Mouse (Mus musculus) CD4-positive naive resting alpha-beta T cell, adult 76 days (primary cell): ENCODE measurements around the gene Olfr1030. TPM values are rescaled to one million over a fixed set of nuclear protein-coding genes. Genes with fewer than 3 reads are reported as not detected.

Source experiments
- total RNA-seq: library from RNA; stranded (reverse); gene quantifications from one replicate; pipeline ENCODE4 v1.2.4, GENCODE M21; 2023

Gene Olfr1030
- not detected for total RNA-seq

GRCm38 (mm10) chr2:85978976-85979375 lies at the start of gene Olfr1030:
TSS of gene Olfr1030 (plus strand) at chr2:85979276.

GRCm38 (mm10) chr2:85950137-85950536 lies 28.9 kb upstream of the Olfr1030 start, which contains the start of gene Olfr1028:
TSS of gene Olfr1028 (plus strand) at chr2:85950437.

GRCm38 (mm10) chr2:85973595-85973994 lies 5.5 kb upstream of the Olfr1030 start, which contains the start of gene Olfr1029:
TSS of gene Olfr1029 (plus strand) at chr2:85973895.

GRCm38 (mm10) chr2:85990004-85990403 lies 10.9 kb downstream of the Olfr1030 start, which contains the start of gene Olfr1031:
TSS of gene Olfr1031 (plus strand) at chr2:85990304.

GRCm38 (mm10) chr2:86005240-86005639 lies 26.2 kb downstream of the Olfr1030 start, which contains the start of gene Olfr1032:
TSS of gene Olfr1032 (plus strand) at chr2:86005540.

GRCm38 (mm10) chr2:86020406-86020805 lies 41.3 kb downstream of the Olfr1030 start, which contains the start of gene Olfr1033:
TSS of gene Olfr1033 (plus strand) at chr2:86020633.

Other genes with a start within 250 kb of the Olfr1030 start
- gene Olfr1012, start 216.5 kb upstream of the Olfr1030 start, total RNA-seq, result not detected
- not detected for gene Olfr1013, start 212.2 kb upstream of the Olfr1030 start, total RNA-seq
- not detected for gene Olfr1014, start 206.6 kb upstream of the Olfr1030 start, total RNA-seq
- not detected for gene Olfr1015, start 197.3 kb upstream of the Olfr1030 start, total RNA-seq
- not detected for gene Olfr1016, start 176.7 kb upstream of the Olfr1030 start, total RNA-seq
- gene Olfr1018, start 160.8 kb upstream of the Olfr1030 start, total RNA-seq, result not detected
- gene Olfr1019, start 133.8 kb upstream of the Olfr1030 start, total RNA-seq, result not detected
- gene Olfr1020, start 132.2 kb upstream of the Olfr1030 start, total RNA-seq, result not detected
- not detected for gene Olfr1022, start 110.7 kb upstream of the Olfr1030 start, total RNA-seq
- not detected for gene Olfr1023, start 93.6 kb upstream of the Olfr1030 start, total RNA-seq
- not detected for gene Olfr1024, start 74.2 kb upstream of the Olfr1030 start, total RNA-seq
- not detected for gene Olfr1025-ps1, start 64.1 kb upstream of the Olfr1030 start, total RNA-seq
- gene Olfr1026, start 57.7 kb upstream of the Olfr1030 start, total RNA-seq, result not detected
- not detected for gene Olfr1028, start 28.8 kb upstream of the Olfr1030 start, total RNA-seq
- gene Olfr1029, start 5.4 kb upstream of the Olfr1030 start, total RNA-seq, result not detected
- not detected for gene Olfr1031, start 11.0 kb downstream of the Olfr1030 start, total RNA-seq
- gene Olfr1032, start 26.3 kb downstream of the Olfr1030 start, total RNA-seq, result not detected
- gene Olfr1033, start 41.4 kb downstream of the Olfr1030 start, total RNA-seq, result not detected
- gene Olfr1034, start 66.6 kb downstream of the Olfr1030 start, total RNA-seq, result not detected
- gene Olfr1036, start 94.7 kb downstream of the Olfr1030 start, total RNA-seq, result not detected
- gene Olfr1037, start 108.1 kb downstream of the Olfr1030 start, total RNA-seq, result not detected
- not detected for gene Olfr1039, start 156.7 kb downstream of the Olfr1030 start, total RNA-seq
- not detected for gene Olfr1040, start 167.5 kb downstream of the Olfr1030 start, total RNA-seq
- gene Olfr1042, start 182.6 kb downstream of the Olfr1030 start, total RNA-seq, result not detected
- gene Olfr1043, start 188.2 kb downstream of the Olfr1030 start, total RNA-seq, result not detected
- not detected for gene Olfr1044, start 198.5 kb downstream of the Olfr1030 start, total RNA-seq
- gene Olfr52, start 206.4 kb downstream of the Olfr1030 start, total RNA-seq, result not detected
- not detected for gene Olfr1045, start 223.7 kb downstream of the Olfr1030 start, total RNA-seq
- not detected for gene Olfr1046, start 240.0 kb downstream of the Olfr1030 start, total RNA-seq